Mouse (Mus musculus) embryo, embryonic 11 days (tissue): ENCODE results near the gene Miga2.

Experiments used
- DNase-seq: peaks from one replicate; pipeline ENCODE4 v3.0.0-alpha.2; 2015

Miga2 gene

DNA sequence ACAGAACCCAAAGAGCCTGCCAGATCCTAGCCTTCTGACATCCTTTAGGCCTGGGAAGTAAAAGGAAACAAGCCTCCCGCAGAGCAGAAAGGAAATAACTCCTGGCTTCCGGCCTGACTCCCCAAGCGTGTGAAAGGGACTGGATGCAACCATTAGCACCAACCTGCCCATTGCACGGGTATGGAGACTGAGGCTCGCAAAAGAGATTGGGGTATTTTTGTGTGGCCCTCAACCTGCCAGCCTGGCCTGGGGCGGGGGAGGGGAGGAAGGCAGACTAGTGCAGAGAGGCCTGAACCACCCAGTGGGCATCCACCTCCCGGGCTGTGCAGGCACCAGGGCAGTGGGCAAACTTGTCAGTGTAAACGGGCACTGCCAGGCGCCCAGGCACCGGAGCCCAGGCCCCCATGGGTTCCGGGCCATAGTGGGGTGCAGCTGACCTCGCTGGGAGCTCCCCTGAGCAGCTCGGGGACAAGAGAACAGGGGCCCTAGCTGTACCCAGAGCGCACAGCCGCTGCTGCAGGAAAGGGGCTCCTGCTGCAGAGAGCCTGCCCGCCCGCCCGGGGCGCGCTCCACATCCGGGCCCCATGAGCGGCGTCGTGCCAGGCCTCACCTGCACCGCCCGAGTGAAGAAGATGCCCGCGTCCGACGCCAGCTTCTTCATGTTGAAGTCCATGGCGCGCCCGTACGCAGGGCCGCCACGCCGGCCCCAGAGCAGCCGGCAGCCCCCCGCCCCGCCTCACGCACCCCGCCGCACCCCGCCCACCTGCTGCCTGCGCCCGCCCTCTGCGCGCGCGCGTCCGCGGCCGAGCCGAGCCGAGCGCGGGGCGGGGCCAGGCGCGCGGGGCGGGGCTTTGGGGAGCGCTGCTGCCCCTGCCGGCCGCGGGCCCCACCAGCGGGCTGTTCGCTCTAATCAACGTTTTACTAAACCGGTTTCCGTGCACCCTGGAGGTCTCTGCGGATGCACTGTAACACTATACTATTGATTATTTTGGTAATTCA, 5.2 kb upstream of the Miga2 start, which contains the start of gene Sh3glb2:
Sh3glb2 (minus strand) TSS at position 805 of the 999 bp plus-strand sequence.
- DNase-seq: peak; percentile 96

GRCm38 (mm10) chr2:30360626-30361025, 3.4 kb upstream of the Miga2 start:
- no peak for DNase-seq

- DNase-seq: no peak
Observed at GRCm38 (mm10) chr2:30362865-30363264, 1.2 kb upstream of the Miga2 start.

- DNase-seq: no peak
Observed at GRCm38 (mm10) chr2:30365281-30366069, 1.4 kb downstream of the Miga2 start.

DNA sequence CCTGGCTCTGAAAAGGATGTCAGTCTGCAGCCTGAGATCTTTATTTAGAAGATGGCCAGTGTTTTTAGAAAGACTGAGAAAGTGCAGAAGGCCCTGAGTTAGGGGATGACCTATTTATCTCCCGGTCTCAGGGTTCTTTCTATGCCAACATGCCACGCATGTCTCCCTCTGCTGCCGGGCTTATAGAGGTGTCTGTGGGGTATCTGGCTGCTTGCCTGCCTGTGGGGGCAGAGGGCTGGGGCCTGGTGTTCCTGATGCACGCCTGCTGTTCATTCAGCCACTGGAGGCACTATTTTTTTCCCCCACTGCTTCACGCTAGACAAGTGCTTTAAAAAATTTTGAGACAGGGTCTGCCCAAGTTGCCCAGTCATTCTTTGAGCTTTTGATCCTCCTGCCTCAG, 2.2 kb downstream of the Miga2 start:
- DNase-seq: no peak

GRCm38 (mm10) chr2:30371544-30371943, 7.5 kb downstream of the Miga2 start:
- DNase-seq: no peak

DNA sequence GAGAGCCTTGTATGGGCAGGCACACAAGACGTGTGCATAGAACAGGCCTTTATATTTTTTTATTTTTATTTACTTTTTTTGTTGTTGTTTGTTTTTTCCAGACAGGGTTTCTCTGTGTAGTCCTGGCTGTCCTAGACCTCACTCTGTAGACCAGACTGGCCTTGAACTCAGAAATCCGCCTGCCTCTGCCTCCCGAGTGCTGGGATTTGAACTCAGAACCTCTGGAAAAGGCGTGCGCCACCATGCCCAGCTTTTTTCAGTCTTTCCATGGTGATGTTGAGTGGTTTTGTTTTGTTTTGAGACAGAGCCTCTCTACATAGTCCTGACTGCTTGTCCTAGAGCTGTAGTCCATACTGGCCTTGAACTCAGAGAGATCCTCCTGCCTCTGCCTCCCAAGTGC, 8.7 kb downstream of the Miga2 start:
- DNase-seq: no peak

DNA sequence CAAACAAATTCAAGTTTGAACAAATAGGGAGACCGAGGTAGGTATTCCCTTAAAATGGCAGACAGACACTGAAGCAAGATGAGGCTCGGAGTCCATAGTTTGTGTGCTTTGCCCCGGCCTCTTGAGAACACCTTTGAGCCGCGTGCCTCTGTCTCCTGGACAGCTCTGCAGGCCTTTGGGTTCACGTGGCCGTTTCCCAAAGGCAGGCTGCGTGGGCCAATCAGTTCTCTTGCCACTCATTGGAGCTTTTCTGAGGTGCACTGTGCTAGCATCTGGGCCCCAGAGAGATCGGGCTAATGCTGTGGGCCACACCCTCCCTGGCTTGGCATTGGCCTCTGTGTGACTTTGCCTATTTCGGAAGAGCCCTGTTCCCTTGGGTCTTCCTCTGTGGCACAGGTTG, 11.9 kb downstream of the Miga2 start:
- no peak for DNase-seq

DNA sequence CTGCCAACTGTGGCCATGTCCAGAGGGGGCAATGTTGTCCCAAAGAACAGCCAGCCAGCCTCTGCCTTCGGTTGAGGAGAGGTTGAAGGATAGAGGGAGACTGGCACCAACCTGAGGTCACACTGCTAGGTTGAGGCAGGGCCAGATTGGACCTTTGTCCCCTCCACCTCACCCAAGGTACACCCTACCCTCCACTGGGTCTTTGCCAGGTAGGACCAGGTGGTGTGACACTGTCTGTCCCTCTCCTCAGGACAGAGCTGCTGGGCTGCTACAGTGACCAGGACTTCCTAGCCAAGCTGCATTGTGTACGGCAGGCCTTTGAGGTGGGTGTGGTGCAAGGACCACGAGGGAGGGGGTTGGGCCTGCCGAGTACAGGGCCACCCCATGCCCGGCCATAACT, 13.7 kb downstream of the Miga2 start:
- no peak for DNase-seq

- no peak for DNase-seq
Observed at GRCm38 (mm10) chr2:30379307-30379706, 15.3 kb downstream of the Miga2 start.

- DNase-seq: no peak
Observed at GRCm38 (mm10) chr2:30380564-30381376, 16.7 kb downstream of the Miga2 start.

DNA sequence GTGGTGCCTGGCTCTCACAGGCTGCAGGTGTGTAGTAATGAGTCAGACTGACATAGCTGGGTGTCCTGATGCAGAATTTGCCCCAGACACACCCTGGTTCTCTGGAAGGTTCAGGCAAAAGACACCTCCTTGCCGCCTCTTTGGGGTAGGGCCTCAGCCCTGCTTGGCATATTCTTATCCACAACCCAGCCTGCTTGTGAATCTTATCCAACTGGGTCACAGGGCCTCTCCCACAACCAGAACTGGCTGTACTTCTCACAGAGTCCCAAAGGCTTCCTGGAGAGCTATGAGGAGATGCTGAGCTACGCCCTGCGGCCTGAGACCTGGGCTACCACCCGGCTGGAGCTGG, 17.3 kb downstream of the Miga2 start:
- no peak for DNase-seq

GRCm38 (mm10) chr2:30384814-30385213, 20.8 kb downstream of the Miga2 start:
- no peak for DNase-seq

DNA sequence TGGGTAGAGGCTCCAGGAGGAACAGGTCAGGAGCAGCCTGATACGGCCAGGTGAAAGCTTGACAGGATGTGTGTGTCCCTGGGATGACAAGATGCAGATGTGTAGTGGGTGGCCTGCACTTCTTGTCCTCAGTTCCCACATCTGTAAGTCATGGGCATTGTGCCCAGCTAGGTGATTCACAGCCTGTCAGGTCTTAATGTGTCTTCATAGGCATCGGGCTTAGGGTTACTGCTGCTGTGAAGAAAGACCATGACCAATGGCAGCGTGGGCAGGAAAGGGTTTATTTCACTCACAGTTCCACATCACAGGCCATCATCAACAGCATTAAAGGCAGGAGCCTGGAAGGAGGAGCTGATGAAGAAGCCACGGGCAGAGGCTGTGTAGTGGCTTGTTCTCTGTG, 21.6 kb downstream of the Miga2 start:
- no peak for DNase-seq

DNA sequence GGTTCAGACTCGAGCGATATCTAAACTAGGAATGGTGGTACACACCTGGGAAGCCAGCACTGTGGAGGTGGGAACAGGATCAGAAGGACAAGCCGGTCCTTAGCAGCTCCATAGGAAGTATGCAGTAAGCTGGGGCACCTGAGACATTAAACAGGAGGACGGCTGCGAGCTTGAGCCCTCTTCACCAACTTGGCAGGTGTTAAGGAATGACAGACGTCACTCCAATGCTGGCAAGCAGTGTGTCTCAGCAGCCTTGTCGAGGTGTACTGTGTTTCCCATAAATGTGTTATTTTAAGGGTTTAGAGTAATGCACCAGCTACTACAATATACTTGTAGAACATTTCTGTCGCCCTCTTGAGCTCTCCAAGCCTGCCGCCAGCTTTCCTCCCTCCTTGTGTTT, 22.9 kb downstream of the Miga2 start:
- DNase-seq: no peak

DNA sequence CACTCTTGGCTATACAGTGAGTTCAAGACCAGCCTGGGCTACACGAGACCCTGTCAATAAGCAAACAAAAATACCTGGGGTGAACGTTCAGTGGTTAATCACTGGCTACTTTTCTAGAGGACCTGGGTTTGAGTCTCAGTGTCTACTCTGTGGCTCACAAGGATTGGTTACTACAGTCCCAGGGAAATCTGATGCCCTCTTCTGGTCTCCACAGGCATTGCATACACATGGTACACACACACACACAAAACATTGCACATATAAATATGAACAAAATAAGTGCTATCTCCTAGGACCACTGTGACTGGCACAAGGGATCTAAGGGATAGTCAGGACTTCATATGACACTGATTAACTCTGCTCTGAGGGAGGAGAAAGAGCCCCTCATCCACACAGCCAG, 25.0 kb downstream of the Miga2 start:
- DNase-seq: no peak

DNA sequence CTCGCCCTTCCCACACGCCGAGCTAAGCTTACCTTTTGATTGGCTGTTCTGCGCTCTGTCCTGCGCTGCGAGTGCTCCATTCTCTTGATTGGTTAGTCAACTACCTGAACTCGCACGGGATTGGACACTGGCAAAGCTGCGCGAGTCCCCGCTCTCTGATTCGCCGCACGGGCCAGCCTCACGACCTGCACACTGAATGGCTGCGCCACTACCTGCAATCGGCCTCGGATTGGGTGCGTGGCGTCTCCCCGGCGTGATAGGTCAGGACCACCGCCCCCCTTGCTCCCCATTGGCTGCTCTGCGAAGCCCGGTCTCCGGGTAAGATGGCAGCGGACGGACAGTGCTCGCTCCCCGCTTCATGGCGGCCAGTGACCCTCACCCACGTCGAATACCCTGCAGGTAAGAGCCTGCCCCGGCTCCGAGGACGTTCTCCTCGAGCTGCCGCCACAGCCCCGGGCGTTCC, 28.1 kb downstream of the Miga2 start, which contains the start of gene Dolpp1:
Dolpp1 (plus strand) TSS at position 141 of the 463 bp plus-strand sequence.
- peak; percentile 98 for DNase-seq

DNA sequence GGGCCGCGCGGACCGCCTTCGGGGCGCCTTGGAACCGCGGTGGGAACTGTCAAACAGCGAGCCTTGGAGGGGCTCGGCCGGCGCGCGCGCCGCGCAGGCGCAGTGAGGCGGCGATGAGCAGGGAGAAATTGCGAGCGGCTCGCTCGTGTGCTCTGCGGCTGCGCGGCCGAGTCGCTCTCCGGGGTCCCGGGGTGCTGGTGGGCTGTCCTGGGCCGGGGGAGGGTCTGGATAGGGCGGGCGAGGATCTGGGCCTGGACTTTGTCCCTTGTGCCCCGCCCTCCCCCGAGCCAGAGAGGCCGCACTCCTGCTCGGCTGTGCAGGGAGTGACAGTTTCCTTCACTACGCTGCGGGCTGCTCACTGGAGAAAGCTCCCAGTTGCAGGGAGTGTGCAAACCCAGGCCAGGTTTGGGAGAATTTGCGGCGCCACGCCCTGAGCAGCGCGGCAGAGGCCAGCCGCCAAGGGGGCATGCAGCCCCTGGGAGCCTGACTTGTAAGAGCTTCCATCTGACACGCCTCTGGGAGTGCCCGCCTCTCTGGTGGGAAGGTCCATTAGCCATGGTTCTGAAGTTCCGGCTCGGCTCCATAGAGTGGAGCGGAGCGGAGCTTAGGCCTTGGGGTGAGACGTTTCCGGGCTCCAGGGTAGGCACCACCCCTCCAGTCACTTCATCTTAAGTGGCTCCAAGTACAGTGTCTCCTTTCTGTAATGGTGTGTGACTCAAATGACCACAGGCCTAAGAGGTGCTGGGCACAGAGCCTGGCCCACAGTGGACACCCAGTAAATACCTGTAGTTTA, 28.7 kb downstream of the Miga2 start:
- DNase-seq: peak; percentile 94

- DNase-seq: no peak
Observed at GRCm38 (mm10) chr2:30393370-30393656, 29.3 kb downstream of the Miga2 start.

DNA sequence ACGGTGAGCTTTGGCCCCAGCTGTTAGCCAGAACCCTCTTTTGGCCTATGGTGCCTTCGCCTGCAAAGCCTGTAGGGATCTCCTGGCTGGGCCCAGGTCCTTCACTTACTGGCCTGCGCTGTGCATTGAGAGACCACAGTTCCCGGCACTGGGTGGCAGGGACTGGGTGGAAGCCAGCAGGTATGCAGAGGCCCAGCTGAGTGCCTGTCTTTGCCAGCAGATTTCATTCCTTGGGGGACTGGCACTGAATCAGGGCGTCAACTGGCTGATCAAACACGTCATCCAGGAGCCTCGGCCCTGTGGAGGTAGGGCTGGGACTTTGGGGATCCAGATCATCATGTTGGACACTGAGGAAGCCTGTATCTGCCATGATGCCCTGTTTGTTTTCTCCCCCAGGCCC, 31.7 kb downstream of the Miga2 start:
- no peak for DNase-seq

GRCm38 (mm10) chr2:30396246-30396645, 32.2 kb downstream of the Miga2 start:
- no peak for DNase-seq

- DNase-seq: no peak
Observed at GRCm38 (mm10) chr2:30397986-30398512, 34.0 kb downstream of the Miga2 start.
